Mouse (Mus musculus) lung, adult 2 months (tissue): ENCODE measurements around the gene Glud1.

ENCODE experiments used
- CTCF ChIP-seq: fragments of 200-500 bp; IDR thresholded peaks from 2 replicates; pipeline ENCODE4 v1.5.1; 2011; ENCODE audit warnings: mild to moderate bottlenecking, low read length, control low read depth; ENCODE audit not compliant: insufficient read depth
- POLR2A ChIP-seq: fragments of 200-500 bp; IDR thresholded peaks from 2 replicates; pipeline ENCODE4 v1.6.1; 2011; ENCODE audit warnings: low read depth, mild to moderate bottlenecking, control low read depth, low read length, borderline replicate concordance; ENCODE audit errors: extremely low read depth

DNA sequence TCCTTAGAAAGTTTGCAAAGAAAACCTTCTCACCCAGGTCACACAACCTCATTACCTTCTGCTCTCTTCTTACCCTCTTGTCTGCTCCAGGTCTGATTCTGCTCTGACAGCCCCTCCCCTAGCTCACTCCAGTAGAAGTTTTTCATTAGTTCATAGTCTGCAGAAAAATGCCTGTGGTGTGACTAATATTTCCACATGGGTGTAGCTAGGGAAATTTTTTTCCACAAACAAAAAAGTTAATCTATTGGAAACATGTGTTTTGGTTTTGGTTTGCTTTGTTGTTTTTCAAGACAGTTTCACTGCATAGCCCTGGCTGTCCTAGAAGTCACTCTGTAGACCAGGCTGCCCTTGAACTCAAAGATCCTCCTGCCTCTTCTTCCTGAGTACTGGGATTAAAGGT is 7.6 kb downstream of the Glud1 start:
- TF ChIP-seq CTCF = no peak
- TF ChIP-seq POLR2A = no peak
